Mouse (Mus musculus): ENCODE data around the gene Fcrlb.

Fcrlb gene

GRCm38 (mm10) chr1:170868107-170868904 is 44.4 kb downstream of the Fcrlb start:
- peak; percentile 78 for DNase-seq (ENCODE audit: low read depth, low spot score)

- DNase-seq (ENCODE audit: low read depth, low spot score): peak; percentile 78
These were observed 45.0 kb downstream of the Fcrlb start, which contains the start of gene Atf6 for GRCm38 (mm10) chr1:170867691-170868105. TSS of gene Atf6 (minus strand) at chr1:170867771.

GRCm38 (mm10) chr1:170866992-170867690 is 45.6 kb downstream of the Fcrlb start:
- DNase-seq (ENCODE audit: low read depth, low spot score): no peak

GRCm38 (mm10) chr1:170865406-170865805 is 47.3 kb downstream of the Fcrlb start:
- no peak for DNase-seq (ENCODE audit: low read depth, low spot score)

- no peak for DNase-seq (ENCODE audit: low read depth, low spot score)
These were observed 48.0 kb downstream of the Fcrlb start for GRCm38 (mm10) chr1:170864754-170865153.

GRCm38 (mm10) chr1:170864234-170864633 is 48.5 kb downstream of the Fcrlb start:
- DNase-seq (ENCODE audit: low read depth, low spot score): no peak

- DNase-seq (ENCODE audit: low read depth, low spot score): no peak
These were observed 49.7 kb downstream of the Fcrlb start for GRCm38 (mm10) chr1:170863033-170863432.

GRCm38 (mm10) chr1:170862435-170862717 is 50.4 kb downstream of the Fcrlb start:
- no peak for DNase-seq (ENCODE audit: low read depth, low spot score)

GRCm38 (mm10) chr1:170861671-170862434 is 50.9 kb downstream of the Fcrlb start:
- no peak for DNase-seq (ENCODE audit: low read depth, low spot score)

- DNase-seq (ENCODE audit: low read depth, low spot score): no peak
These were observed 53.9 kb downstream of the Fcrlb start for GRCm38 (mm10) chr1:170858872-170859271.

- no peak for DNase-seq (ENCODE audit: low read depth, low spot score)
These were observed 55.4 kb downstream of the Fcrlb start for GRCm38 (mm10) chr1:170857369-170857768.

Measured in embryo, embryonic 11.5 days (tissue).